Mouse (Mus musculus): ENCODE measurements around the gene Nmb. TPM values are rescaled to one million over a fixed set of nuclear protein-coding genes. Genes with fewer than 3 reads are reported as not detected.
A peak's percentile ranks its signal among the peaks of the same experiment; 100 is the strongest.

Gene Nmb
- total and polyA plus RNA-seq, 2 experiments from 2014 or later: 12.9 to 13.4 TPM

GRCm38 (mm10) chr7:80860227-80860626, 44.6 kb downstream of the Nmb start:
- 2% methylated on average over 13 of the region's 13 CpGs for WGBS
- DNase-seq (ENCODE audit: low spot score): peak; percentile 73
- peak; percentile 36 for ATAC-seq

GRCm38 (mm10) chr7:80857181-80857580, 47.7 kb downstream of the Nmb start:
- DNase-seq (ENCODE audit: low spot score): peak; percentile 84
- no peak for ATAC-seq
- no peak overlapping the region for H3K4me3 ChIP-seq (ENCODE audit: low read length)
- WGBS: 18% methylated on average over 6 of the region's 6 CpGs
- peaks cover 4% of the 10 kb centered on the region; the same call in 1 of the 2 replicates for H3K4me1 ChIP-seq (ENCODE audit: insufficient read depth, low read length)
- no peaks in the 10 kb centered on the region for H3K36me3 ChIP-seq (ENCODE audit: insufficient read depth, low read length)
- peak; percentile 87 for TF ChIP-seq CTCF (IDR thresholded peaks at IDR 0.05; ENCODE audit: low read depth)
- H3K9ac ChIP-seq (replicated peaks; ENCODE audit: low read length): no peak overlapping the region
- no peak overlapping the region for H3K4me2 ChIP-seq (ENCODE audit: low read depth, low read length)
- no peaks in the 10 kb centered on the region for H3K9me3 ChIP-seq (ENCODE audit: low read length)
- no peaks in the 10 kb centered on the region for H3K27me3 ChIP-seq (ENCODE audit: insufficient read depth, low read length)
- no peak overlapping the region for H3K27ac ChIP-seq

More at GRCm38 (mm10) chr7:80860227-80860626, 44.6 kb downstream of the Nmb start:
- peaks cover 2% of the 10 kb centered on the region; the same call in 1 of the 2 replicates for H3K36me3 ChIP-seq (ENCODE audit: insufficient read depth, low read length)
- H3K4me2 ChIP-seq (ENCODE audit: low read depth, low read length): peak overlapping the region; percentile 85
- peak overlapping the region; percentile 79 for H3K9ac ChIP-seq (replicated peaks; ENCODE audit: low read length)
- no peak overlapping the region; the same call in 1 of the 2 replicates for H3K27ac ChIP-seq
- H3K4me3 ChIP-seq (ENCODE audit: low read length): peak overlapping the region; percentile 79
- H3K4me1 ChIP-seq (ENCODE audit: insufficient read depth, low read length): peaks cover 16% of the 10 kb centered on the region; the same call in 1 of the 2 replicates
- no peak for TF ChIP-seq CTCF (IDR thresholded peaks at IDR 0.05; ENCODE audit: low read depth)
- H3K27me3 ChIP-seq (ENCODE audit: insufficient read depth, low read length): no peaks in the 10 kb centered on the region
- H3K9me3 ChIP-seq (ENCODE audit: low read length): no peaks in the 10 kb centered on the region

GRCm38 (mm10) chr7:80855316-80855715, 49.6 kb downstream of the Nmb start:
- DNase-seq (ENCODE audit: low spot score): peak; percentile 51
- Histone ChIP-seq H3K4me3 (ENCODE audit: low read length) (no peak overlapping the region), H3K9ac (replicated peaks; ENCODE audit: low read length) (no peak overlapping the region), H3K4me1 (ENCODE audit: insufficient read depth, low read length) (peaks cover 4% of the 10 kb centered on the region; the same call in 1 of the 2 replicates), H3K36me3 (ENCODE audit: insufficient read depth, low read length) (no peaks in the 10 kb centered on the region), H3K27ac (peak overlapping the region; percentile 17; the same call in 1 of the 2 replicates), H3K4me2 (ENCODE audit: low read depth, low read length) (no peak overlapping the region), H3K9me3 (ENCODE audit: low read length) (no peaks in the 10 kb centered on the region), H3K27me3 (ENCODE audit: insufficient read depth, low read length) (no peaks in the 10 kb centered on the region)
- peak; percentile 69; the same call in 1 of the 2 replicates for ATAC-seq
- no peak for TF ChIP-seq CTCF (IDR thresholded peaks at IDR 0.05; ENCODE audit: low read depth)

- H3K36me3 ChIP-seq (ENCODE audit: insufficient read depth, low read length): no peaks in the 10 kb centered on the region
- DNase-seq (ENCODE audit: low spot score) (no peak), ATAC-seq (no peak)
- H3K9me3 ChIP-seq (ENCODE audit: low read length): no peaks in the 10 kb centered on the region
- no peak overlapping the region for H3K27ac ChIP-seq
- H3K4me1 ChIP-seq (ENCODE audit: insufficient read depth, low read length): no peaks in the 10 kb centered on the region
- H3K4me3 ChIP-seq (ENCODE audit: low read length): no peak overlapping the region
- no peak overlapping the region for H3K9ac ChIP-seq (replicated peaks; ENCODE audit: low read length)
- no peaks in the 10 kb centered on the region for H3K27me3 ChIP-seq (ENCODE audit: insufficient read depth, low read length)
- 97% methylated on average over 3 of the region's 3 CpGs for WGBS
- no peak overlapping the region for H3K4me2 ChIP-seq (ENCODE audit: low read depth, low read length)
- no peak; the same call in 1 of the 2 replicates for TF ChIP-seq CTCF (IDR thresholded peaks at IDR 0.05; ENCODE audit: low read depth)
Observed at GRCm38 (mm10) chr7:80853218-80853617, 51.7 kb downstream of the Nmb start.

Other genes starting within 250 kb of the Nmb start
- 16.2 and 16.9 TPM in 2 replicates for gene Crtc3, start 216.2 kb downstream of the Nmb start, total RNA-seq (2014; rRNA removed)
- gene Crtc3, start 216.2 kb downstream of the Nmb start, polyA plus RNA-seq (2015; fragmentation: Nextera tagmentation; extraction: Ambion mirVana): 15.1 and 17.2 TPM in 2 replicates
- 23.5 and 29.4 TPM in 2 replicates for gene Iqgap1, start 79.1 kb downstream of the Nmb start, total RNA-seq (2014; rRNA removed)
- 15.7 and 16.6 TPM in 2 replicates for gene Iqgap1, start 79.1 kb downstream of the Nmb start, polyA plus RNA-seq (2015; fragmentation: Nextera tagmentation; extraction: Ambion mirVana)
- gene Zscan2, start 44.2 kb downstream of the Nmb start, total RNA-seq (2014; rRNA removed): 19.9 and 22.2 TPM in 2 replicates
- gene Zscan2, start 44.2 kb downstream of the Nmb start, polyA plus RNA-seq (2015; fragmentation: Nextera tagmentation; extraction: Ambion mirVana): 2.2 and 2.5 TPM in 2 replicates
- gene Wdr73, start 3.8 kb downstream of the Nmb start, total RNA-seq (2014; rRNA removed): 20.3 and 23.9 TPM in 2 replicates
- gene Wdr73, start 3.8 kb downstream of the Nmb start, polyA plus RNA-seq (2015; fragmentation: Nextera tagmentation; extraction: Ambion mirVana): 29.2 and 35.7 TPM in 2 replicates
- gene Sec11a, start 42.7 kb upstream of the Nmb start, total RNA-seq (2014; rRNA removed): 46.6 and 48.1 TPM in 2 replicates
- 140 and 144 TPM in 2 replicates for gene Sec11a, start 42.7 kb upstream of the Nmb start, polyA plus RNA-seq (2015; fragmentation: Nextera tagmentation; extraction: Ambion mirVana)
- gene Zfp592, start 88.6 kb upstream of the Nmb start, total RNA-seq (2014; rRNA removed): 30.9 and 47.4 TPM in 2 replicates
- 4.3 TPM in 2 replicates for gene Zfp592, start 88.6 kb upstream of the Nmb start, polyA plus RNA-seq (2015; fragmentation: Nextera tagmentation; extraction: Ambion mirVana)
- gene Alpk3, start 152.5 kb upstream of the Nmb start, total RNA-seq (2014; rRNA removed): 0.04 and 0.16 TPM in 2 replicates
- gene Alpk3, start 152.5 kb upstream of the Nmb start, polyA plus RNA-seq (2015; fragmentation: Nextera tagmentation; extraction: Ambion mirVana): 0.13 and 0.16 TPM in 2 replicates
- 0.29 and 0.47 TPM in 2 replicates for gene Slc28a1, start 209.7 kb upstream of the Nmb start, total RNA-seq (2014; rRNA removed)
- 0.08 and 0.10 TPM in 2 replicates for gene Slc28a1, start 209.7 kb upstream of the Nmb start, polyA plus RNA-seq (2015; fragmentation: Nextera tagmentation; extraction: Ambion mirVana)

All from hindbrain, postnatal 0 days (tissue).